Mouse (Mus musculus) cerebellum, adult 9-11 months (tissue): ENCODE data around the gene Kmt2d.
"Not testable (repeated sequence)": the region's sequence is repeated elsewhere in the genome, so short reads cannot be mapped to it uniquely, and the experiment has no call there.

Experiments used
- DNase-seq: peaks from one replicate; pipeline ENCODE4 v3.0.0; 2022

Gene Kmt2d

DNA sequence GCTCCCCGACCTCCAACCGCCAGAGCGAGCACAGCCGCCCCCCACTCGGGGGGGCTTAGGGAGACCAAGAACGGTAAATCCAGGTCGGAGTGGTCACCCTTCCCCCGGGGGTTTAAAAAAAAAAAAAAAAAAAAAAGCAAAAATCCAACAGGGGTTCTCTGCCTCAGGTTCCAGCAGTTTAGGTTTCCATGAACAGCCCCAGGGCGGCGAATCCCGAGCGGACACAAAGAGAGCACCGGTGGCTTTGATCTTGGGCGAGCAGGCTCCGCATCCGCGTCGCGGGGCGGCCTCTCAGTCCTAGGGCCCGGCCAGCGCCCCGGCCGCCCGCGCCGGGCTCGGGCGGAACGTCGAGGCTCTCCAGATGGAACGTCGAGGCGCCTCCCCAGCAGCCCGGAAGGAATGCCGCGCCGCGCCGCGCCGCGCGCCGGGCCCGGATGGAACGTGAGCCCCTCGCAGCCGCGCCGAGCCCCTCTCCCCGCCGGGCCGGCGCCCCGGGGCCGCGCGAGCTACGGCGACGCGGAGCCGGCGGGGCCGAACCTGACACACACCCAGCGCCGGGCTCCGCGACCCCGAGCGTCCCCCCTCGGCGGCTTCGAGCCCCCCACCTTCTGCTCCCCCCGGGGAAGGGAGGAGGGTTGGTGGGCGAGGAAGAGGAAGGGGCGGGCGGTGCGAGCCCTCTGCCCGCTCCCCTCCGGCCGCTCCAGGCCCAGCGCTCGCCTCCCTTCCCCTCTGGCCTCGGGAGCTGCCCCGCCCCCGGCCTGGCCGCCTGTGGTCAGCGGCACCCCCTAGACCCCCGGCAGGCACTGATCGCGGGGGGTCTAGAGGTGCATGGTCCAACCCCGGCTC, at the start of gene Kmt2d:
Gene Kmt2d (minus strand): TSS at position 135 of the 846 bp plus-strand sequence.
- DNase-seq, result peak; percentile 51

DNA sequence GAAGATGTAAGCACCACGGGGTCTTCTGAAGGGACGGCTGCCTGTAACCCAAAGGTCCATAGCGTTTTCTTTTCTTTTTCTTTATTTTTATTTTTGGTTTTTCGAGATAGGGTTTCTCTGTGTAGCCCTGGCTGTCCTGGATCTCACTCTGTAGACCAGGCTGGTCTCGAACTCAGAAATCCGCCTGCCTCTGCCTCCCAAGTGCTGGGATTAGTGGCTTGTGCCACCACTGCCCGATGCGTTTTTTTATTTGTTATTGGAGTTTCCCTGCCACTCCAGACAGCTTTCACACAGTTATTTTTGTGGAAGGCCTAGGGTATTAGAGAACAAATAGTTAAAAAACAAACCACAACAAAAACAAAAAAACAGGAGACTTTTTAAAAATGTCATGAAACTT, 47.5 kb upstream of the Kmt2d start:
- DNase-seq, result not testable (repeated sequence)

DNA sequence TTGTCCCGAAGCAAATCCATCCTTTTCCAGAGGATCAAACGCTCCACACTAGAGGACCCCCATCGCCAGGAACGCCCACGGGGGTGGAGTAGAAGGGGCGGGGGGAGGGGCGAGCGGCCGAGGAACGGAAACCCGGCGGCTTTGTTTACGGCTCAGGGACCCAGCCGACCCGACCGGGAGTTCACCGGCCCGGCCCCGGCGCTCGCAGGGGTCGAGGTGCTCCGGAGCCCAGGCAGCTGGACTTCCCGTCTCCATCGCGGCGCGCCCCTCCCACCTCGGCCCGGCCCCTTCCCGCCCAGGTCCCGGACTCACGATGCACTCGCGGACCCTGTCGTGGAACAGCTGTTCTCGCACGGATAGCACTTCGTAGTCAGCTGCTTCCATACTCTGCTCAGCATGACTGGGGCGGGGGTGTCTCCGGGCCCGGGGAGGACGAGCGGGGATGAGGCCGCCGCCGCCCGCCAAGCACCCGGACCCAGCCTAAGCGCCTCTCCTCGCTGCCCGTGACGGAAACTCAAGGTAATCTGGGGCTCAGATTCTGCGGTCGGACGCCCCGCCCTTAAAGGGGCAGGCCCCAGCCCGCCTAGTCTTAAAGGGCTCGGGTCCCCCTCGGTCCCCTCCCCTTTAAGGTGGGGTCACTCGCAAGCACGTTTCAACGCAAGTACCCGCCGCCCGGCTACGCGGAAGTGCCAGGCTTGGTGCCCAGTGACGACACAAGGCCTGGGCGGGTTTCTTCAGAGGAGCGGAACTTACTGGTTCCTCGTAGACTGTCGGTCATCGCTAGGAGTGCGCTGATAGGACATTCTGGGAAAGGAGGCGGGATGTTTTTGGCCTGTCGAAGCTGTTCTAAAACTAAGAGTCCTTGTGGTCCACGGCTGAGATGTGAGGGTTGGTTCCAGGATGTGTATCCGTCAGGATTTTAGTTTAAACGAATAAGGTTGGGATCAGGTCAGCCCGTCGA, 46.8 kb upstream of the Kmt2d start, which contains the start of gene Lmbr1l:
Gene Lmbr1l (minus strand): TSS at position 694 of the 961 bp plus-strand sequence.
- DNase-seq, result peak; percentile 99

DNA sequence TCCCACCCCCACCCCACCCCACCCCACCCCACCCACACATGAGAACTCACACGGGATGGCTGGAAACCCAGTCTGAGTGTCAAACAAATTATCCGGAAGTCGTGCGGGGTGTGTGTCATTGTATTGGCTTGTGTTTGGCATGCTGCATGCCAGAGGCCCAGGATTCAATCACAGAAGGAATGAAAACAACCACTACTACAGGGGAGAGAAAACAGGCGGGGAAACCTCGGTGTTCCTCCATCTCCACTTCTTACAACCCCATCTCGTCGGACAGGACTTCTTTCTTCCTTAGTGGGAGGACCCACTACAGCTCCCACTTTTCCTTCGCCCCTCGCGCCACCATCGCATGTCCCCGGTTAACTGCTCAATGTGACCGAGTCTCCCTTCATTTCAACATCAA, 46.1 kb upstream of the Kmt2d start:
- DNase-seq, result no peak

DNA sequence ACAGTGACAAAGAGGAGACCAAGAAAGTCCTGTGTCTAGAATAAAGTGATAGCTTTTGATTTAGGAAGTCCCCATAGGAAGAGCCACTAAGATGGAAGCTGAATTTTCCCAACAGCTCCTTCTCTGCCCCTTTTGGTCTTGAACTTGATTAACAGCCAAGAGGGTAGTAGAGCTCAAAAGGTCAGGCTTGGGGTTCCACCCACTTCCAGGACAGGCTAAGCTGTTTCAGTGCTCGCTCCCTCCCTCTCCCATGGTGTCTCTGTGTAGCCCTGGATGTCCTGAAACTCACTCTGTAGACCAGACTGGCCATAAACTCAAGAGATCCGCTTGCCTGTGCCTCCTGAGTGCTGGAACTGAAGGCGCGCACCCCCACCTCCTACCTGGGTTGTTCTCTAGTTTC, 45.0 kb upstream of the Kmt2d start:
- no peak for DNase-seq

DNA sequence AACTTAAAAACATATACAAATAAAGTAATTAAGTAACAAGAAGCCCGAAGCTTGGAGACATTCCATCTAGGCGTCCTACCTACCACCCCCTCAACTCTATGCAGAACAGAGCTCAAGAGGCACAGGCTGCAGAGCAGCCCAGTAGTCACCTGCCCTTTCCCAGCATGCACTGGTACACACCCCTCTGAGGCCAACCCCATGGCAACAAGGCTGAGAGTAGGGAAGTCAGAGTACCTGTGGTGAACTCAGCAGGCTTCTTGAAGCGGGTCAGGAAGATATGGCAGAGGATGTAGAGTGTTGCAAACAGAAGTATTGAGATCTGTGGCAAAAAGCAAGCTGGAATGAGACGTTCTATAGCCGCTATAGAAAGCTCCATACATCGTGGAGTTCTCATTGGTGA, 43.9 kb upstream of the Kmt2d start:
- no peak for DNase-seq

DNA sequence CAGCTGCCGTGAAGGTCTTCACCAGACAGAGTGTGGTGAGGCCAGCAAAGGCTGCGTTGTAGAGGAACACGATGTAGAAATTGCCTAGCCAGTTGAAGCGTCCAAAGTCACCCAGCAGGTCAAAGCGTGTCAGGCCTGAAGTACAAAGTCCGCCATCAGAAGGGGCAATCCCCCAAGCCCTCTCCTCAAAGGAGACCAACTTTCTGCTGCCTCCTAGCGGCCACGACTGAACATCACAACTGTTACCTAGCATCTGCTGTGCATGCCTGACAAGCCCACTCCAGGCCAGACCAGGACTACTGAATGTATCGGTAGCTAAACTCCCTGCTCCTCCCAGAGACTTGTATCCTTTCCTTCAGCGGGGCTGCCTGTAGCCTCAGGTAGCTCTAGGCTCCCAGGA, 33.7 kb upstream of the Kmt2d start:
- no peak for DNase-seq

DNA sequence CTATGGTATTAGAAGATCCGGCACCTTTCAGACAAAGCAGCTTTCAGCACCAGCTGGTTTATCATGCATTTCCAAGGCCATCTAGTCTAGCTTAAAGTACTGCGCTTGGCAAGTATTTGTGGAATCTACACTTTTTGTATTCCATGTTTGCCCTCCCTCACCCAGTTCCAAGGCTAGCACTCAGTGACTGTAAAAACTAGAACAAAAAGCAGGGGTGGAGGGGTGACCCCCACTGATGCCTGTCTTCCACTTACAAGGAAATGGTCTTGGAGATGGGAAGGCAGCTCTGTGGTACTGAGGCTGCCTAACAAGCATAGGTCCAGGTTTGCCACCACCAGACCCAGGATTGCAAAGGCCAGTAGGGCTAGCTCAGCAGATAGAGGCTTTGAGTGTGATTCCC, 31.6 kb upstream of the Kmt2d start:
- DNase-seq, result no peak

DNA sequence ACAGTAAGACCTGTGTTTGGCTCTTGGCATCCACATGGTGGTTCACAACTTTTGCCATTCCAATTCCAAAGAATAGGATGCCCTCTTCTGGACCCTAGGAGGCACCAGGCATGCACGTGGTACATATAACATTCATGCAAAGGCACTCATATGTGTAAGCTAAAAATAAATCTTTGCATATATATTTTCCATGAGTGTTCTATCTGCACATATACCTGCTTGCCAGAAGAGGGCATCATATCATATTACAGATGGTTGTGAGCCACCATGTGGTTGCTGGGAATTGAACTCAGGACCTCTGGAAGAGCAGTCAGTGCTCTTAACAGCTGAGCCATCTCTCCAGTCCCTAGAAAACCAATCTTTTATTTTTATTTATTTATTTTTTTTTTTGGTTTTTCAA, 30.5 kb upstream of the Kmt2d start:
- no peak for DNase-seq

DNA sequence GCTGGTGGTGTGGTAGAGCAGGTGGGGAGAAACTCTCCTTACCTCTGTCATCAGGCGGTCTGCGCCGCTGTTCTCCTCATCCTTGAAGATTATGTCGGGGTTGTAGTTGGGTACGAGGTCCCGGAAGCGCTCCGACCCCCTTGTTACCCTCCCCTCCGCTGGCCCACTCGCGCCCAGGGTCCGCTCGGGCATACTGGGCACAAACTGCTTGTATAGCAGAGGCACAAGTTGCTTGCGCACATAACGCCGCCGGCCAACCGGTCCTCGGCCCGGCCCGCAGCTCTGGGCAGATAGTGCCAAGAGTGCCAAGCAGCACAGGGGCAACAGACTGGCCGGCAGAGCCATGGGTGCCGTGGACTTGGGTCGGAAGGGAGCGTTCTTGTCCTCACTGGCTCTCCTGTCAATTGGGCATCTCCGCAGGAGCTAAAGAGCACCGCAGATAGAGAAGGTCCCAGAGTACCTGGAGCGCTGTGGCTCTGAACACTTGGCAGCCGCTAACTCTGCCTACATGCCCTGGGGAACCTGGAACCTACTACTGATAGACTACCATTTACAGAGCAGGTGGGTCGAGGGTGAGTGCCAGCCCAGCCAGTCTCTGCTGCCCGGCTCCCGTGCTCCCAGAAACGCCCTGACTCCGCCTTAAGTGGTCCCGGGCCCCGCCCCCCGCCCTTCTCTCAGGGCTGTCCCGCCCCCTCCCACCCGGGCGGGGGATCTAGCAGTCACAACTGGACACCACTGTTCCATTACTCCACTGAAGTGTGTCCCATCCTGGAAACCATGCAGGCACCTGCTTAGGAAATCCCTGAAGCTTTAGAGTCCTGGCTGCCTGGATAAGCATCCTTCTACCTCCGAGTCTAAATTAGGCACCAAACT, 27.2 kb upstream of the Kmt2d start, which contains the start of gene Dhh:
Gene Dhh (minus strand): TSS at position 613 of the 873 bp plus-strand sequence.
- DNase-seq, result no peak

DNA sequence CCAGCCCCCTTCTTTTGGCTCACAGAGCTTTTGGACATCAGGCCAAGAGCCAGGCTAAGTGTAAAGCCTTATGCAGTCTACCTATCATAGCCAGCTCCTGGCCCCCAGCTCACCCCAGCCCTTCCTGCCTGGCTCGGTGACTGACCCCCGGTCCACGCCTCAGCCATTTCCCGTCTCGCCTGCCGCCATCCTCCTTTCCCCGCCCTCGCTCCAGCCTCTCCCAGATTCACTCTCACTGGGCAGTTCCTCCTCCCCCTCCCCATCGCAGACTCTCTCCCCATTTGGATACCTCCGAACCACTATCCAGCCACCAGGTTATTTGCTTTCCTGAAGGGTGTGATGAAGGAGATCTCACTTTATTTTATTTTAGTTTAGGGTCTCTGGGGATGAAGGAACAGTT, 26.5 kb upstream of the Kmt2d start:
- no peak for DNase-seq

DNA sequence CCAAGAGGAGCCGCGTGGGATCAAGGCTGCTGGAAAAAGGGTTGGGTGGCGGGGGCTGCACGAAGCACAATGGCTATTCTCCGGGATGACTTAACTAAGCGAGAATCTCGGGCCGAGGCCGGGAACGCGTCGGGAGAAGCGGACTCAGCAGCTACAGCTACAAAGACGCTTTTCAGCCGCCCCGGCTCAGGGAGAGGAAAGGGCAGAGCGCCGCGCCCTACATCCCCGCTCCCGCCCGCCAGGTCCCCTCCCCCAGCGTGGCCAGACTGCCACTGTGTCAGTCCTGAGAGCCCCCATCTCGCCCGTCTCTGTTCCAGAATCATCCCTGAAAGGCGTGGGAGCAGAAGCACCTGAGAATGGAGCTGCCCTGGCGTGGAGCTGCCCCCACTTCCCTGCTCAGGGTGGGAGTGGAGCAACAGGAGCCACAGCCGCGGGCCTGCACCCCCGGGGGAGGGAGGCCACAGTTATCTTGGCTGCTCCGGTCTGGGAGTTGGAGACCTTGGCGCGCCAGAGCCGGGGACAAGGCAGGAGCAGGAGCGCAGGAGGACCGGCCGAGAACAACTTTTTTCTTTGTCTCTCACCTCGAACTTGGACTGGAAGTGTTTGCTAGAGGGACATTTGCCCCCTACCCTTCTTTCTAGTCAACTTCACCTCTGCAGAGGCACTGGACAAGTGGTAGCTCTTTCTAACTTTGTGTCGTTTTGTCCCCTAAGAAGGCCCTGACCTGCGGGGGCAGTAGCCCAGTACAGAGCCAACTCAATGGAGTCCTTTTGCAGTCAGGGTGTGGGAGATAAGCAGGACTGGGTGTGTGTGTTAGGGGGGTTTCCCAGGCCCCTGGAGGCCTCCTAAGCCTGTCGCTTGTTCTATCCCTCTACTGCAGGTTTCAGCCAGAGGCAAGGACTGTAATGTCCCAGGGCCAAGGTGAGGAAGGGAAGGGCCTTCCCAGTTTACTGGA, 24.9 kb upstream of the Kmt2d start:
- DNase-seq, result no peak

DNA sequence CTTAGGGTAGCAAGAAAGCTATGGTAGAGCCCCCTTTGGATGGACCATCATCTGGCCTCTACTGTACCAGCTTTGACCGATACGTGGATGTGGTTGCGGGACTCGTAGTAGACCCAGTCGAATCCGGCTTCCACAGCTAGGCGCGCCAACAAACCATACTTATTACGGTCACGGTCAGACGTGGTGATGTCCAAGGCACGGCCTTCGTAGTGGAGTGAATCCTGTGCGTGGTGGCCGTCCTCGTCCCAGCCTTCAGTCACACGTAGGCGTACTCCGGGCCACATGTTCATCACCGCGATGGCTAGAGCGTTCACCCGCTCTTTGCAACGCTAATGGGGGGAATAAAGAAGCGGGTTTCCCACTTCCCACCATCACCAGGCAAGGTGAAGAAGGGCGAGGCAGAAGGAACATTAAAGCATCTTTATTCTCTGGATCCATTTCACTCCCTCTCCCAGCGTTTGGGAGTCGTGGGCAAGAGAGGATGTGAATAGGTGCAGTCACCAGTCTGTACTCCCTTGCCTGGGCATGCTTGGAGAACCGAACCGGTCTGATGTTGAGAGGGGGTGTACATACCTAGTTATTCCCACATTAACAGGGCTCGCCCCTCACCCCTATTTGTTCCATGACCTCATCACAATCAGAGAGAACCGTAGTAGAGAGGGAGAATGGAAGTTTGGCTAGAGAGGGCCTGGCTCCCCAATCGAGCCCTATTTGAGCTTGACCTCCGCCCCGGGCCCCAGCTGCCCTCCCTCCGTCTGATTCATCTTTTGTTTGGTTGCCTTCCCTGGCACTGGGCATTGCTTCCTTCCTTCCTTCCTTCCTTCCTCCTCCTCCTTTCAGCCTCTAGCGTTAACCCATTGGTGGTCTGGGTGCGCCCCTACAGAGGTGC, 24.0 kb upstream of the Kmt2d start:
- no peak for DNase-seq

DNA sequence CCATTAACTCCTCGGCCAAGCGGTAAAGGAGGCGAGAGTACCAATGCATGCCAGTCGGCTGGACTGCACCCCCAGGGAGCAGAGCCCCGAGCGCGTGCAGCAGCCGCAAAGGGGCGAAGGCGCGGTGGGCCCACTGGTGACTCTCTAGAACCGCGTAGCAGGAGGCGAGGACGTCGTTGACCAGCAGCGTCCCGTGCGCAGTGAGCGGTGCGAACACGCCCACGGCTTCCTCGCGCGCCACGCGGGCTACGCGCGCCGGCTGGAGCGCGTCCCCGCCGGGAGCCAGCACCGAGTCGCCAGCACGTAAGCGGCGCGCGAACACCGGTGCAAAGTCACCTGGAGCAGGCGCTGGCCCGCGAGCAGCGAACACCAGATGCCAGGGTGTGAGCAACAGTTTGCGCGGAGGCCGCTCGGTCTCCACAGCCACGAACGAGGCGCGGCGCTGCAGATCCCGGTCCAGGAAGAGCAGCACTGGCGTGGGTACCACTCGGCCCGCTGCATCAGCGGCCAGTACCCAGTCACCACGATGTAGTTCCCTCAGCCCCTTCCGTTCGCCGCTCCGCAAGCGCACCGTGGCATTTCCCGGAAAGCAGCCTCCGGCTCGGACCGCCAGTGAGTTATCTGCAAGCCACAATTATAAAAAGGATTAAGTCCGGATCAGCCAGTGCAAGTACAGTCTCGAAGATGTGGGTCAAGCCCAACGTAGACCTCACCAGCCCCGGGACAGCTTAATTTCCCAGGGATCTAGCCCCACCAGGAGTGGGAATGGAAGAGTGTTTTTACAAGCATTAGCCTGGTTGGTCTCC, 23.1 kb upstream of the Kmt2d start, which contains the start of gene Rhebl1:
Gene Rhebl1 (minus strand): TSS at position 601 of the 806 bp plus-strand sequence.
- peak; percentile 46 for DNase-seq

DNA sequence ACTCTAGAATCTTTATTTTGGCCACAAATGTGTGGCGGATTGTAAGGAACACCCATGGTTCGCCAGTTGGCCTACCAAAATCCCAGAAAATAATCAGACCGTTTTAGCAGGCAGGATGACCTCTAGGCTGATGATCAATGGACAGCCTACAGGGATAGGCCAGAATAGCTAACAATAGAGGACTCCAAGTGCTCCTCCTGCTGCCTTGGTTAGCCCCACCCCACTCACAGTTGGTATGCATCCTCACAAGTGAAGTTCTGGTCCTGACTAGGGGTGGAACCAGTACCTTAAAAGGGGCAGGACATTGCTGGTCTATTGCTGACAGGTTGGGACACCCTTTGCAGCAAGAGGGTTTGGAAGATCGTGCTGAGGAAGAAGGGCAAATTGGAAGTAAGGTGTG, 22.0 kb upstream of the Kmt2d start:
- DNase-seq, result no peak

DNA sequence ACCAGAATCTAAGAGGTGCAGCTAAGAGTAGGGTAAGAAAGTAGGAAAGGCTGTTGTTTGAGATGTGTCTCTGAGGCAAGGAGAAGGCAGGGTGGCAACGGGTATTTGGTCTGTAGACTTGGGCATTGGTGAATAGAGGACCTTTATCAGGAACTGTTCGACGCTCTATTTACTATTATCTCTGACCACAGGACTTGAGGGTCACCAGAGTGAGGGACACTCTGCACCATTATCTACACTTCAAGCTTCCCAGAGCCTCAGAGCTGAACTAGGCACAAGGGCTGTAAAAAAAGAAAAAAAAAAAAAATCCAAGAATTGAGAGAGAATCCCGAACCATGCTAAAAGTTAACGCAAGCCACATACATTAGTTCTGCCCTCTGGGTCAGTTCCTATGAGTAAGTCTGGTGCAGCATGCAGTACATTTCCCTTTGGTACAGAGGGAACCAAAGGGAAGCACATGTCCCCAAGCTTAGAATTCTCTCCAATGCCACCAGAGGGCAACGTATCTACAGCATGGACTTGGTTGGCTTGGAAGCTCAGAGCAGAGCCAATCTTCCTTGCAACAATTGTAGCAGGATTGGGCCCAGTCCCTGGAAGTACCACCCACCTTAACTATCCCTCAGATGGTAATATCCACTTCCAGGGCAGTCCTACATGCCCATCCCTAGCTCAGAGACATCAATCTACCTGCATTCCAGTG, 21.1 kb upstream of the Kmt2d start:
- DNase-seq, result peak; percentile 81

DNA sequence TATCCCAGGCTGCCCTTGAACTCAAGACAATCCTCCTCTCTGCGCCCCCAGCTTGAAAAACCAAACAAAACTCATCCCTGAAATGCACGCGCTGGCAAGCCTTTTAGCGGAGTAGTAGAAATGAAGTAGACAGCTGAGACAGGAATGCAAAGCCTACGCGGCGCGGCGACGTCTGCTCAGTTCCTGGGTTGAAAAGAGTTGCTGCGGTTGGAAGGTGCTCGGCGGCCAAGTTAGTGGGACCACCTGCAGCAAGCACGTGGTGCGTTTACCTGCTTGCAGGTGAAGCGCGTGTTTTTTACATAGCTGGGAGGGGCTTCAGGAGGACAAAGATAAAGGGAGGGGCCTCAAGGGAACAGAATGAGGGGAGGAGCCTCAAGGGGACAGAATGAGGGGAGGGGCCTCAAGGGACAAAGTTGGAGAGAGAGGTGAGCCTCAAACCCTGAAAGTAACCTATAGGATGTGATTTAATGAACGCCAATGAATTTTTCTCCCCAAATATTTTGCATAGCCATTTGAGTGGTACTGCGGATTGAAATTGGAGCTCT, 20.3 kb upstream of the Kmt2d start:
- no peak for DNase-seq

DNA sequence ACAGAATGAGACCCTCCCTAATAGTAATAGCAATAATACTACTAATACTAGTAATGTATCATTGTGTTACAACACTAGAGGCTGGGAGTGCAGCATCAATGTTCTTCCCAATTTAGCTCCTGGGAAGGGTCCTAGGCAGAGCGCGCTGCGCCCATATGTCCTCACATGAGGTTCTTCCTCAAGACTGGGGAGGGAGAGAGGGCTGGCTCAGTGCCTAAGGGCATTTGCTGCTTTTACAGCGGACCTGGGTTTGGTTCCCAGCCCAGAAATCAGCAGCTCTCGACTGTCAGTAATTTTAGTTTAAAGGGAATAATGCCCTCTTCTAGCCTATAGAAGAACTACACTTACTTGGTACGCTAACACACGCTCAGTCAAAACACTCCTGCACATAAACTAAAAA, 16.5 kb upstream of the Kmt2d start:
- no peak for DNase-seq
